Mouse (Mus musculus) stomach, postnatal 0 days (tissue): ENCODE results near the gene A1cf.

Experiments
- CTCF ChIP-seq: IDR thresholded peaks from 2 replicates; pipeline ENCODE4 v1.5.1; 2016; ENCODE audit warnings: antibody characterized with exemption, low read depth, mild to moderate bottlenecking, moderate library complexity
- EP300 ChIP-seq: optimal IDR thresholded peaks from 2 replicates; pipeline ENCODE3; 2016; ENCODE audit warnings: antibody characterized with exemption

DNA sequence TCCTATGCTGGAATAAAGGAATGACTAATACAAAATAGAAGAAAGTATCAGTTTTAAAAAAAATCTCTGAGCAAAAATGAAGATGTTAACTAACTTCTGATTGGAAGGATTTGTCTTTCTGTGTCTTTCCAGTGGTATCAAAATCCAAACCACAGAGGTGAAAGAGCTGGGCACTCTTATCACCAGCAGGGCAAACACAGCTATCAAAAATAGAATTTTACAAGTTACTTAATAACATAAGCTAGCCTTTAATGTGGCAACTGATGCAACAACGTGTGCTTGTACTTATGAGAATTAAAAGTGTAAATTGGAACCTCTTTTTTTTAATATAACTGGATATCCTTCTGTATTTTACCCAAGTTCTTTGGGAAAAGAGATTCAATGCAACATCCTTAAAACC is 27.4 kb downstream of the A1cf start:
- no peak for TF ChIP-seq CTCF
- no peak for TF ChIP-seq EP300
